Mouse (Mus musculus): ENCODE results near the gene Bcl11a. TPM values are rescaled to one million over a fixed set of nuclear protein-coding genes. Genes with fewer than 3 reads are reported as not detected.

The Bcl11a gene
- polyA plus RNA-seq, 1 experiment from 2014 or later = 71.9 TPM

DNA sequence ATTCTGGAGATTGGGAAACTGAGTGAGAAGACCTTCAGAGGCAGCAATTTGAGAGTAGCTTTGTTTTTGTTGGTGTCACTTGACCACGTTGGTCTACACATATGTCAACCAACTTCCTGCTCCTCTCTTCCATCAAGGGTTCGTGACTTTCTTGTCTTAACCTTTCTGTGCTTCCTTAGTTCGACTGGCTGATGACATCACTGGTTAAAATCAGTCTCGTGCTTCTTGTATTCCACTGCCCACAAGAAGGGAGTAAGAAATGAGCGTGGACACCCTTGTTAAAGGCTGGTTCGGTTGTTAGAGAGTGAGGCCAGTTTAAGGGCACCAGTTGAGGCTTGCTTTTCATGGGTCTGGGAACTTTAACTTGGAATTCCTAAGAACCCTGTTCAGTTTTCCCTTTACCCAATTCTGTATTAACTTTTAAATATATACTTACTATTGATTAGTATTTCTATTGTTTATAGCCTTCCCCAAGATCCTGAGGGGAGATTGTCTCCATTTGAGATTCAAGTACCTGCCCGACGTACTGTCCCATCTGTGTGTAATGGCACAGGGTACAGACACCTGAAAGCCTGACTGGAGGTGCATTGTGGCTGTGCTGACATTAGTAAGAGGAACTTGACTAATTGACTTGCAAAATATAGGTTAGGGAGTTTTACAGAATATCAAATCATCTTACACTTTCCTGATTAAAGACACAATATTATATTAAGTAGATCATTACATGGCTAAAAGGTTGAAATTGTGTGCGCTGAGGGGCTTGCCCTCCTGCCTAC, 60.9 kb downstream of the Bcl11a start:
- Histone ChIP-seq H3K4me1 (ENCODE audit: control insufficient read depth, insufficient read depth, low read length) (peaks cover 9% of the 10 kb centered on the region), H3K27ac (replicated peaks; ENCODE audit: low read depth, low read length) (no peak overlapping the region), H3K4me3 (ENCODE audit: low read depth, low read length) (no peak overlapping the region), H3K9ac (replicated peaks; ENCODE audit: low read length) (no peak overlapping the region), H3K9me3 (replicated peaks; ENCODE audit: control insufficient read depth, low read length) (no peaks in the 10 kb centered on the region), H3K36me3 (replicated peaks; ENCODE audit: control insufficient read depth, insufficient read depth, low read depth, low read length) (no peaks in the 10 kb centered on the region; the same call in 1 of the 2 replicates), H3K4me2 (ENCODE audit: low read depth, low read length) (no peak overlapping the region), H3K27me3 (ENCODE audit: control insufficient read depth, insufficient read depth, low read length) (no peaks in the 10 kb centered on the region)
- WGBS = 81% methylated on average over 9 of the region's 9 CpGs
- DNase-seq (ENCODE audit: low spot score) = no peak
- ATAC-seq (replicated peaks; ENCODE audit: insufficient number of reproducible peaks, low FRiP score, low TSS enrichment, low read depth) = no peak

DNA sequence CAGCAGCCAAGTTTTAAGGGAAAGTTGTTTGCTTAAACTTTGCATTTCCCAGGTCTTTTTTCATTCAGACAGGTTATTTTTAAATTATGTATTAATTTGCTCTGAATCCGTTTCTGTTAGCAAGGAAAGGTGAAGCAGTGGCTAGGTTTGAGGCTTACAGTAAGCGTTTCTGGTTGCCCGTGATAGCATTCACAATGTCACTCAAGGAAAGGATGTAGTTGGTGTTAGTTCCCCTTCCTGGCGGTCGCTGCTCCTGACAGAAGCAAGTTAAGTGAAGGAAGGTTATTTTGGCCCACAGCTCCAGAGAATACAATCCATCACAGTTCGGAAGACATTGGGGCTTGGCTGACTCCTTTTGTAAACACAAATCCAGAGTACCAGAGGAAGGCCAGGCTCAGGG, 61.6 kb downstream of the Bcl11a start:
- no peaks in the 10 kb centered on the region for H3K27me3 ChIP-seq (ENCODE audit: control insufficient read depth, insufficient read depth, low read length)
- no peak for DNase-seq (ENCODE audit: low spot score)
- ATAC-seq (replicated peaks; ENCODE audit: insufficient number of reproducible peaks, low FRiP score, low TSS enrichment, low read depth) = no peak
- H3K9ac ChIP-seq (replicated peaks; ENCODE audit: low read length) = no peak overlapping the region
- H3K27ac ChIP-seq (replicated peaks; ENCODE audit: low read depth, low read length) = no peak overlapping the region
- H3K4me2 ChIP-seq (ENCODE audit: low read depth, low read length) = no peak overlapping the region
- H3K9me3 ChIP-seq (replicated peaks; ENCODE audit: control insufficient read depth, low read length) = no peaks in the 10 kb centered on the region
- H3K4me3 ChIP-seq (ENCODE audit: low read depth, low read length) = no peak overlapping the region
- WGBS = 91% methylated on average over 6 of the region's 6 CpGs
- H3K4me1 ChIP-seq (ENCODE audit: control insufficient read depth, insufficient read depth, low read length) = peaks cover 9% of the 10 kb centered on the region
- H3K36me3 ChIP-seq (replicated peaks; ENCODE audit: control insufficient read depth, insufficient read depth, low read depth, low read length) = no peaks in the 10 kb centered on the region; the same call in 1 of the 2 replicates

DNA sequence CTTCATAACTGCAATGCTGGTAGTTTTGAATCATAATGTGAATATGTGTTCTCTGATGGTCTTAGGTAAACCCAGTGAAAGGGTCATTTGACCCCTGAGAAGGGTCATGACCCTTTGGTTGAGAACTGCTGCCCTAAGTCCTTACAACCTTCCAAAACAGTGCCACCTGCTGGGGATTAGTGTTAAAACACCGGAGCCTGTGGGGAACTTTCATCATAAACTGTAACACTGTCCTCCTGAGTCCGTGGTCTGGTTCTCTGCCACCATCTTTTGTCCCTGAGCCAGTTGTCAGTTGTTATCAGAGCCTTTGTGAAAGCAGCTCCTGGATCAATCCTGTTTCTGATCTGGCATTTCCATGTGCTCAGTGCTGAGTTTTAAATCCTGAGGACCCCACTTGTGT, 62.1 kb downstream of the Bcl11a start:
- no peak overlapping the region for H3K4me2 ChIP-seq (ENCODE audit: low read depth, low read length)
- H3K9me3 ChIP-seq (replicated peaks; ENCODE audit: control insufficient read depth, low read length) = no peaks in the 10 kb centered on the region
- no peak overlapping the region for H3K27ac ChIP-seq (replicated peaks; ENCODE audit: low read depth, low read length)
- ATAC-seq (replicated peaks; ENCODE audit: insufficient number of reproducible peaks, low FRiP score, low TSS enrichment, low read depth) (no peak), DNase-seq (ENCODE audit: low spot score) (no peak)
- no peak overlapping the region for H3K4me3 ChIP-seq (ENCODE audit: low read depth, low read length)
- WGBS = 89% methylated on average over 2 of the region's 2 CpGs
- H3K4me1 ChIP-seq (ENCODE audit: control insufficient read depth, insufficient read depth, low read length) = peaks cover 9% of the 10 kb centered on the region
- no peaks in the 10 kb centered on the region; the same call in 1 of the 2 replicates for H3K36me3 ChIP-seq (replicated peaks; ENCODE audit: control insufficient read depth, insufficient read depth, low read depth, low read length)
- no peak overlapping the region for H3K9ac ChIP-seq (replicated peaks; ENCODE audit: low read length)
- no peaks in the 10 kb centered on the region for H3K27me3 ChIP-seq (ENCODE audit: control insufficient read depth, insufficient read depth, low read length)

DNA sequence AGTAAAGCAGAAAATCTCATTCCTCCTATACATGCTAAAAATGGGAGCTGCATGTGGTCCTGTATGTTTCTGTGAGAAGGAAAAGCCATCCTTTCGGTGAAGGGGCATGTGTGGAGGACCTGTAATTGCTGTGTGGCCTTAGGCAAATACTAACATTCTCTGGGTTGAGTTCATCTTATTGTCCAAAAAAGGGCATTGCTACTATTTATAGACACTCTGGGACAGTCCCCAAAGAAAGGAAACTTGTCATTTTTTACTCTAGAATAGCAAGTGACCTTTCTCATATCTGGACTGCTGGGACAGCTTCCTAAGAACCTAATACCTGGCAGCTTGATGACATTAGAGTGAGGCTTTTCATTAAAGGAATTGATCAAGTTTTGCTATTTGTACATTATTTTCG, 63.1 kb downstream of the Bcl11a start:
- 84% methylated on average over 2 of the region's 2 CpGs for WGBS
- Histone ChIP-seq H3K4me1 (ENCODE audit: control insufficient read depth, insufficient read depth, low read length) (peaks cover 9% of the 10 kb centered on the region), H3K27me3 (ENCODE audit: control insufficient read depth, insufficient read depth, low read length) (no peaks in the 10 kb centered on the region), H3K27ac (replicated peaks; ENCODE audit: low read depth, low read length) (no peak overlapping the region), H3K36me3 (replicated peaks; ENCODE audit: control insufficient read depth, insufficient read depth, low read depth, low read length) (no peaks in the 10 kb centered on the region; the same call in 1 of the 2 replicates), H3K4me2 (ENCODE audit: low read depth, low read length) (no peak overlapping the region), H3K9ac (replicated peaks; ENCODE audit: low read length) (no peak overlapping the region), H3K4me3 (ENCODE audit: low read depth, low read length) (no peak overlapping the region), H3K9me3 (replicated peaks; ENCODE audit: control insufficient read depth, low read length) (no peaks in the 10 kb centered on the region)
- DNase-seq (ENCODE audit: low spot score) = no peak
- no peak for ATAC-seq (replicated peaks; ENCODE audit: insufficient number of reproducible peaks, low FRiP score, low TSS enrichment, low read depth)

DNA sequence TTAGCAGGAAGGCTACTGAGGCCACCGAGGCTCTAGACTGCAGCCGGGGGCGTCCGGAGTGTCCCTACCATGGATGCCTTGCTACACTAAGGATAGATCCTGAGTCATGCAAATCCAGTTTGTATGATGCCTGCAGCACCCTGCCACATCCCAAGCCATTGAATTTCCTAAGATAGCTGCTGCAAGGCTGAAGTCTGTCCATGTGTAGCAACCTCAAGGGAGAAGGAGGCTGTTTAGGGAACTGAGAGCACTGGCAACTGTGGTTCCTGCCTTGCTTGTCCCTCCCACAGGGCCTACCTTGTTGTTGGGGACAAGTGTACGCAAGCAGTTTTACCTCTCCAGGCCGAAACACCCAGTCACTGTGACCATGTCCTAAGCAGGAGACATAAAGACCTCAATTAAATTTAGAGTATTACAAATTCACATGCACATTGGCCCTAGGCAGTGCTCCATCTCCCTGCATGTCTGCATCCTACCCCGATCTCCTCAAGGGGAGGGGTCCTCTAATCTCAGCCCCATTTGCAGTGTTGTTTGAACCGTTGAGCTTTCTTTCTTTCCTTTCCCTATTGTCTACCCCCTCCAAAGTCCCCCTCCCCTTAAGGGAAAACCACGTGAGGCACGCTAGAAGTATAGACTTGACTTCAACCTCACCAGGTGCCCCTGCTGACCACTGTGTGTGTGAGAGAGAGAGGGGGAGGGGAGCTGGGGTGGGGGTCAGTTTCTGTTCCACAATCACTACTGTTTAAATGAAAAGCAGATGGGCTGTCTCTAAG, 63.8 kb downstream of the Bcl11a start:
- Histone ChIP-seq H3K36me3 (replicated peaks; ENCODE audit: control insufficient read depth, insufficient read depth, low read depth, low read length) (no peaks in the 10 kb centered on the region; the same call in 1 of the 2 replicates), H3K27me3 (ENCODE audit: control insufficient read depth, insufficient read depth, low read length) (no peaks in the 10 kb centered on the region), H3K9me3 (replicated peaks; ENCODE audit: control insufficient read depth, low read length) (no peaks in the 10 kb centered on the region), H3K4me3 (ENCODE audit: low read depth, low read length) (no peak overlapping the region), H3K9ac (replicated peaks; ENCODE audit: low read length) (no peak overlapping the region), H3K4me2 (ENCODE audit: low read depth, low read length) (no peak overlapping the region), H3K27ac (replicated peaks; ENCODE audit: low read depth, low read length) (no peak overlapping the region), H3K4me1 (ENCODE audit: control insufficient read depth, insufficient read depth, low read length) (peaks cover 9% of the 10 kb centered on the region)
- 61% methylated on average over 10 of the region's 10 CpGs for WGBS
- DNase-seq (ENCODE audit: low spot score) (peak; percentile 60), ATAC-seq (replicated peaks; ENCODE audit: insufficient number of reproducible peaks, low FRiP score, low TSS enrichment, low read depth) (peak; percentile 50; the same call in 1 of the 2 replicates)

DNA sequence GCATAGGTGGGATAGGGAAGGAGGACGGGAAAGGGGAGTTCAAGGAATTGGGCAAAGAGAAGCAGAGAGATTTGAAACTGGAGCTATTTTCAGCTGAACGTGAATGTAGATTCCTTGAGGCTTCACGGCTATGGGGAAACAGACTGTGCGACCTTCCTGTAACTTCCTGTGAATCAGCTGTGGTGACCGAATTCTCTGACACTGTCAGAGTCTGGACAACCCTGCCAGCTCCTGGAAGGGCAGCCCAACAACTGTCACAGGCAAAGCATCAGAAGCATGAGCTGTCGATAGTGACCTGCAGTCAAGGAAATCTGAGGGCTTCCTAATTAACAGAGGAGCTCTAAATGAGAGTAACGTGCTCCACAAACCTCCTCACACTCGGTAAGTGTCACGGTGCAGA, 64.5 kb downstream of the Bcl11a start:
- peaks cover 9% of the 10 kb centered on the region for H3K4me1 ChIP-seq (ENCODE audit: control insufficient read depth, insufficient read depth, low read length)
- H3K4me2 ChIP-seq (ENCODE audit: low read depth, low read length) = no peak overlapping the region
- H3K36me3 ChIP-seq (replicated peaks; ENCODE audit: control insufficient read depth, insufficient read depth, low read depth, low read length) = no peaks in the 10 kb centered on the region; the same call in 1 of the 2 replicates
- H3K27ac ChIP-seq (replicated peaks; ENCODE audit: low read depth, low read length) = no peak overlapping the region
- ATAC-seq (replicated peaks; ENCODE audit: insufficient number of reproducible peaks, low FRiP score, low TSS enrichment, low read depth) (no peak), DNase-seq (ENCODE audit: low spot score) (no peak)
- H3K27me3 ChIP-seq (ENCODE audit: control insufficient read depth, insufficient read depth, low read length) = no peaks in the 10 kb centered on the region
- 32% methylated on average over 9 of the region's 9 CpGs for WGBS
- no peak overlapping the region for H3K9ac ChIP-seq (replicated peaks; ENCODE audit: low read length)
- no peaks in the 10 kb centered on the region for H3K9me3 ChIP-seq (replicated peaks; ENCODE audit: control insufficient read depth, low read length)
- no peak overlapping the region for H3K4me3 ChIP-seq (ENCODE audit: low read depth, low read length)

DNA sequence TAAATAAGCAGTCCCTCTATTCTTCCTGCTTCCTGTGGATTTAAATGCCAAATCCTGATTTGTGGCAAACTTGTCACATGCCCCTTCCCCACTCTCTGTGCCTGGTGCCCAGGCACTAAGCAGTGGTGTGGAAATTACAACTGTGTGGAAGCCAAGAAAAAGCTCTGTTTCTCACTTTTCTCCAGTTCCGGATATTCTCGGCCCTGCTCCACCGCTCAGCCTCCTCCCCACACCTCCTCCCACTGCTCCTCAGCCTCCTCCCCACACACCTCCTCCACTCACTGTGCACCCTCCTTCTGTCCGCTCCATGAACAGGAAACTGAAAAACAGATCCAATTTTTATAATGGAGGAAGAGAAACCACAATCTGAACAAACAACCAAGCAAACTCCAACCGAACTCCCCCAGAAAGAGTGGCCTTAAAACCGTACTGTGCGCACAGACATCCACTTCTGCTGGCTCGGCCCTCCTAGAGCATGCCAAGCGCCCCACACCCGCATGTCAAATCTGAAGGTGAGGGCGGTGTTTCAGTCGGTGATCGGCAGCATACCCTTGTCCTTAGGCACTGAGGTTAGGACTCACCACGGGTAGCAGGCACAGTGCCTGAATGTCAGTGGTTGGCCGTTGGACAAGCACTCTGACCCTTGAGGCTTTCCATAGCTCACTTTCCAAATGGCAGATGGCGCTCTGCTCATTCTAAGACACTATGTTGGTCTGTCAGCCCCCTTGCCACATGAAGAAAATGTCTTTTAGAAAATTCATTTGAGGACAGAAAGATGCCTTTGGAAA, 66.5 kb downstream of the Bcl11a start:
- no peak for ATAC-seq (replicated peaks; ENCODE audit: insufficient number of reproducible peaks, low FRiP score, low TSS enrichment, low read depth)
- Histone ChIP-seq H3K9ac (replicated peaks; ENCODE audit: low read length) (no peak overlapping the region), H3K36me3 (replicated peaks; ENCODE audit: control insufficient read depth, insufficient read depth, low read depth, low read length) (no peaks in the 10 kb centered on the region; the same call in 1 of the 2 replicates), H3K27me3 (ENCODE audit: control insufficient read depth, insufficient read depth, low read length) (no peaks in the 10 kb centered on the region), H3K27ac (replicated peaks; ENCODE audit: low read depth, low read length) (no peak overlapping the region), H3K9me3 (replicated peaks; ENCODE audit: control insufficient read depth, low read length) (no peaks in the 10 kb centered on the region), H3K4me3 (ENCODE audit: low read depth, low read length) (no peak overlapping the region), H3K4me1 (ENCODE audit: control insufficient read depth, insufficient read depth, low read length) (peaks cover 9% of the 10 kb centered on the region), H3K4me2 (ENCODE audit: low read depth, low read length) (no peak overlapping the region)
- no peak for DNase-seq (ENCODE audit: low spot score)
- 86% methylated on average over 16 of the region's 16 CpGs for WGBS
